Mouse (Mus musculus): ENCODE measurements around the gene Tldc1.

Tldc1 gene

GRCm38 (mm10) chr8:119801168-119801567 is 23.0 kb upstream of the Tldc1 start:
- DNase-seq (ENCODE audit: low read depth): no peak

- no peak for DNase-seq (ENCODE audit: low read depth)
Observed at GRCm38 (mm10) chr8:119798965-119799264, 20.7 kb upstream of the Tldc1 start.

GRCm38 (mm10) chr8:119798170-119798964 is 20.2 kb upstream of the Tldc1 start:
- DNase-seq (ENCODE audit: low read depth): no peak

GRCm38 (mm10) chr8:119795651-119796050 is 17.4 kb upstream of the Tldc1 start:
- DNase-seq (ENCODE audit: low read depth): no peak

GRCm38 (mm10) chr8:119794689-119795088 is 16.5 kb upstream of the Tldc1 start:
- no peak for DNase-seq (ENCODE audit: low read depth)

GRCm38 (mm10) chr8:119791804-119792704 is 13.8 kb upstream of the Tldc1 start:
- DNase-seq (ENCODE audit: low read depth): no peak

GRCm38 (mm10) chr8:119789581-119789980 is 11.4 kb upstream of the Tldc1 start:
- no peak for DNase-seq (ENCODE audit: low read depth)

- DNase-seq (ENCODE audit: low read depth): no peak
Observed at GRCm38 (mm10) chr8:119788607-119789381, 10.6 kb upstream of the Tldc1 start.

- DNase-seq (ENCODE audit: low read depth): no peak
Observed at GRCm38 (mm10) chr8:119787341-119787740, 9.1 kb upstream of the Tldc1 start.

GRCm38 (mm10) chr8:119786871-119787270 is 8.7 kb upstream of the Tldc1 start:
- DNase-seq (ENCODE audit: low read depth): no peak

GRCm38 (mm10) chr8:119785764-119786405 is 7.7 kb upstream of the Tldc1 start:
- no peak for DNase-seq (ENCODE audit: low read depth)

GRCm38 (mm10) chr8:119784676-119785075 is 6.5 kb upstream of the Tldc1 start:
- DNase-seq (ENCODE audit: low read depth): no peak

- DNase-seq (ENCODE audit: low read depth): no peak
Observed at GRCm38 (mm10) chr8:119784141-119784574, 5.9 kb upstream of the Tldc1 start.

GRCm38 (mm10) chr8:119783579-119783978 is 5.4 kb upstream of the Tldc1 start:
- DNase-seq (ENCODE audit: low read depth): no peak

GRCm38 (mm10) chr8:119782715-119783114 is 4.5 kb upstream of the Tldc1 start:
- DNase-seq (ENCODE audit: low read depth): no peak

GRCm38 (mm10) chr8:119781086-119781840 is 3.0 kb upstream of the Tldc1 start:
- DNase-seq (ENCODE audit: low read depth): no peak

- no peak for DNase-seq (ENCODE audit: low read depth)
Observed at GRCm38 (mm10) chr8:119780402-119781049, 2.3 kb upstream of the Tldc1 start.

GRCm38 (mm10) chr8:119779013-119779737 is 959 bp upstream of the Tldc1 start:
- peak; percentile 74 for DNase-seq (ENCODE audit: low read depth)

- no peak for DNase-seq (ENCODE audit: low read depth)
Observed at GRCm38 (mm10) chr8:119777765-119778164, 451 bp downstream of the Tldc1 start.

All from c-Kit-positive CD71-positive TER-119-negative erythroid progenitor cells, embryonic 14.5 days (primary cell).